In the genomic region with DNA sequence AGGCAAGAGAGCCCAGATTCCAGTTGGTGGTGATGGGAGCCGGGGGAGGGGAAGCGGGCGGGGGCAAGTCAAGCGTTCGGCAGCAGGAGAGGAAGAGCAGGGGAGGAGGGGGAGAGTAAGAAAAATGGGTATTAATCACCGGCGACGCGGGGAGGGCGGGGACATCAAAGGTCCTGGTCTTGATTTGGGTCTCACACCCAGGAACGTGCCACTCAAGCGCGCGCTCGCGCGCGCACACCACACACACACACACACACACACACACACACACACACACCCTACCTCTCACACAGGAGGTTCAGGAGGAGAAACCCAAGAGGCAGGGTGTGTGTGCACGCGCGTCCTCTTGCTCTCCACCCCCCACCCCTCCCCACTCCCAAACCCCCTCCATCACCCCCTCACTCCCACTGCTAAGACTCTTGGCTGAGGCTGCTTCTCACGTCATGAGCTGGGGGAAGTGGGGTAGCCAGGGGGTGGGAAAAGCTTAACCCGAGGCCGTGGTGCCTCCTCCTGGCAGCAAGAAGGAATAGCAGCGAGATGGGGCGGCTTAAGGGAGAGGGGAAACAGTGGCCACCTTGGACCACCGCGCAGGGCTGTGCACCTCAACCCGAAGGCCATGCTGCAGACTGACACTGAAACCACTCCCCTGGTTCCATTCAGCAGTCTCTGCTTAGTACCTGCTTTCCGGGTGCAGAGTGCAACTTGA, we compare ENCODE assay signal across 10 mouse cellular contexts. TPM values are rescaled to one million over a fixed set of nuclear protein-coding genes. Genes with fewer than 3 reads are reported as not detected.
DNase-seq lines count a peak whose midpoint lies in the region; ATAC-seq lines count a peak whose summit lies in the region.
"Had no signal": no experiment of that assay in that cellular context is flagged by ENCODE, and none has a peak within 500 bp of the region (broad histone marks: within the 10 kb centered on the region; RNA-seq: fewer than 3 reads in every experiment).

A gene (minus strand): TSS at position 321 of the 706 bp plus-strand sequence.

- ATAC-seq in forebrain, embryonic 16.5 days = peak; percentile 79
- ATAC-seq in stomach, embryonic 14.5 days (ENCODE audit: insufficient number of reproducible peaks, insufficient read depth, low FRiP score, low read depth) = peak; percentile 50; the same call in 1 of the 2 replicates
- no peak for ATAC-seq in monocyte, adult 5-6 weeks (replicated peaks; ENCODE audit: insufficient number of reproducible peaks, low FRiP score, low TSS enrichment, poor library complexity, severe bottlenecking)

- no peaks in the 10 kb centered on the region for H3K27me3 ChIP-seq in forebrain, embryonic 16.5 days (replicated peaks; ENCODE audit: control insufficient read depth, insufficient read depth, low read length)
- peaks cover 14% of the 10 kb centered on the region; the same call in 1 of the 2 replicates for H3K27me3 ChIP-seq in stomach, embryonic 14.5 days (ENCODE audit: control insufficient read depth, insufficient read depth, low read length)

- peak within 1 kb of the TSS; percentile 79 for H3K9ac ChIP-seq in forebrain, embryonic 16.5 days (replicated peaks; ENCODE audit: low read depth, low read length)
- no peak within 1 kb of the TSS for H3K9ac ChIP-seq in stomach, embryonic 14.5 days (replicated peaks; ENCODE audit: low read depth, low read length)

- H3K4me3 ChIP-seq in forebrain, embryonic 16.5 days (replicated peaks; ENCODE audit: low read length) = peak within 1 kb of the TSS; percentile 59
- peak within 1 kb of the TSS; percentile 36 for H3K4me3 ChIP-seq in stomach, embryonic 14.5 days (ENCODE audit: low read depth, low read length)

- H3K9me3 ChIP-seq in forebrain, embryonic 16.5 days (ENCODE audit: control insufficient read depth, low read length) = no peaks in the 10 kb centered on the region
- H3K9me3 ChIP-seq in stomach, embryonic 14.5 days (ENCODE audit: control insufficient read depth, low read depth, low read length) = no peaks in the 10 kb centered on the region

- WGBS in forebrain, embryonic 16.5 days = under 1% methylated on average over 15 of the region's 30 CpGs
- under 1% methylated on average over 25 of the region's 30 CpGs for WGBS in stomach, embryonic 14.5 days

- H3K27ac ChIP-seq in forebrain, embryonic 16.5 days (ENCODE audit: low read length) = peak within 1 kb of the TSS; percentile 90
- H3K27ac ChIP-seq in stomach, embryonic 14.5 days (ENCODE audit: low read length) = no peak within 1 kb of the TSS
- H3K27ac ChIP-seq: macrophage had no signal

- peak within 1 kb of the TSS; percentile 71 for H3K4me2 ChIP-seq in forebrain, embryonic 16.5 days (ENCODE audit: low read length)
- H3K4me2 ChIP-seq in stomach, embryonic 14.5 days (replicated peaks; ENCODE audit: low read depth, low read length) = peak within 1 kb of the TSS; percentile 88

- no peaks in the 10 kb centered on the region for H3K36me3 ChIP-seq in forebrain, embryonic 16.5 days (ENCODE audit: control insufficient read depth, insufficient read depth)
- no peaks in the 10 kb centered on the region for H3K36me3 ChIP-seq in stomach, embryonic 14.5 days (ENCODE audit: control insufficient read depth, insufficient read depth, low read length)

- intact Hi-C loops in heart, postnatal 25 days (cut with DNase I) = no loop called here

- peaks cover 11% of the 10 kb centered on the region for H3K4me1 ChIP-seq in forebrain, embryonic 16.5 days (replicated peaks; ENCODE audit: control insufficient read depth, insufficient read depth, low read length)
- no peaks in the 10 kb centered on the region for H3K4me1 ChIP-seq in stomach, embryonic 14.5 days (ENCODE audit: control insufficient read depth, insufficient read depth, low read length)

- peak; percentile 77 for DNase-seq in heart, adult 11 months
- DNase-seq in heart, postnatal 25 days (ENCODE audit: low spot score) = no peak
- DNase-seq in WW6 (ENCODE audit: low read depth, low spot score) = peak; percentile 46
- peak; percentile 76 for DNase-seq in layer of hippocampus, adult 9-11 months
- DNase-seq in lung, postnatal 36 days = peak; percentile 3

RNA-seq across cellular contexts. Expression of the gene that starts here (rescaled TPM):
- under 1 TPM; under 0.01 to 0.03 TPM for total RNA-seq in heart, postnatal 25 days (2021)
- 77.0 and 114 TPM in 2 replicates for polyA plus RNA-seq in forebrain, embryonic 16.5 days (2015; fragmentation: Nextera tagmentation; extraction: Ambion mirVana)
- 1.8 and 2.7 TPM in 2 replicates for polyA plus RNA-seq in stomach, embryonic 14.5 days (2014; fragmentation: Nextera tagmentation; extraction: Ambion mirVana)
- total RNA-seq in monocyte, adult 5-6 weeks (2017) = 0.10 TPM in 1 of 3 replicates, not detected in the others
- total RNA-seq: MEL had no signal
- polyA plus RNA-seq: macrophage had no signal

Comparison
In these comparisons a context has a peak if more than half of its experiments do, and no peak if none do; other contexts are left out.
1. RNA of the gene that starts here (polyA plus RNA-seq): 77.0 to 114 TPM in forebrain, embryonic 16.5 days; 1.8 to 2.7 TPM in stomach, embryonic 14.5 days; every median in the first group is over 10 times any median in the second.